Mouse (Mus musculus) CH12.LX (cell line): ENCODE measurements around the gene Brat1. TPM values are rescaled to one million over a fixed set of nuclear protein-coding genes. Genes with fewer than 3 reads are reported as not detected.

Experiments used
- DNase-seq: peaks from one replicate; pipeline ENCODE4 v3.0.0-alpha.2; 2013; ENCODE audit errors: extremely low read depth
- H3K27ac ChIP-seq: 2 replicates; pipeline ENCODE4 v1.5.1; 2012; ENCODE audit warnings: low read depth, mild to moderate bottlenecking, control low read depth, moderate library complexity; ENCODE audit not compliant: insufficient read depth
- H3K27me3 ChIP-seq: replicated peaks from 2 replicates; pipeline ENCODE3; 2012; ENCODE audit warnings: inconsistent platforms
- H3K36me3 ChIP-seq, 2 experiments: replicated peaks in 1 of 2; 2 replicates each; pipeline versions ENCODE3 to v1.6.1; 2012; ENCODE audit warnings: inconsistent platforms in 1 of 2, low read length in 1 of 2, mild to moderate bottlenecking in 1 of 2, mixed read lengths in 1 of 2, moderate library complexity in 1 of 2; ENCODE audit not compliant: control insufficient read depth in 1 of 2, insufficient read depth in 1 of 2
- H3K4me1 ChIP-seq, 2 experiments: 2 replicates each; pipeline ENCODE4 v1.6.1; 2012; ENCODE audit warnings: inconsistent platforms in 1 of 2, moderate library complexity in 1 of 2; ENCODE audit not compliant: insufficient read depth in 2 of 2, control insufficient read depth in 1 of 2
- H3K4me2 ChIP-seq: 2 replicates; pipeline ENCODE4 v1.6.1; 2012; ENCODE audit warnings: low read depth, mild to moderate bottlenecking, control low read depth; ENCODE audit not compliant: poor library complexity, insufficient read depth, severe bottlenecking
- H3K4me3 ChIP-seq, 3 experiments: fragments of 150-350 bp in 1 of 3; sonication (generic) in 1 of 3; replicated peaks in 1 of 3; 2 replicates each; pipeline versions ENCODE3 to v1.5.1; 2011 to 2012; ENCODE audit warnings: low read depth in 2 of 3, low read length in 2 of 3, mild to moderate bottlenecking in 2 of 3, moderate library complexity in 2 of 3, control low read depth in 1 of 3, improper control_type of control experiment in 1 of 3, inconsistent platforms in 1 of 3, mixed read lengths in 1 of 3; ENCODE audit not compliant: poor library complexity in 1 of 3
- H3K79me2 ChIP-seq: replicated peaks from 2 replicates; pipeline ENCODE4 v1.6.1; 2012; ENCODE audit warnings: mild to moderate bottlenecking, moderate library complexity; ENCODE audit not compliant: control insufficient read depth, poor library complexity, insufficient read depth, severe bottlenecking; ENCODE audit errors: extremely low read depth
- H3K9ac ChIP-seq: 2 replicates; pipeline ENCODE4 v1.6.1; 2012; ENCODE audit warnings: low read depth, mild to moderate bottlenecking, control low read depth, moderate library complexity; ENCODE audit not compliant: insufficient read depth
- H3K9me3 ChIP-seq: replicated peaks from 2 replicates; pipeline ENCODE3; 2012; ENCODE audit warnings: low read length, inconsistent platforms, mixed read lengths
- CHD1 ChIP-seq: IDR thresholded peaks from 2 replicates; pipeline ENCODE4 v1.6.1; 2012; ENCODE audit warnings: low read depth, low read length, improper control_type of control experiment, inconsistent platforms
- CHD2 ChIP-seq: IDR thresholded peaks from 2 replicates; pipeline ENCODE4 v1.6.1; 2011; ENCODE audit warnings: low read length, improper control_type of control experiment
- CTCF ChIP-seq, 2 experiments: IDR thresholded peaks in 1 of 2; conservative IDR thresholded peaks in 1 of 2; 2 replicates each; pipeline ENCODE4 v1.5.1; 2011 to 2012; ENCODE audit warnings: low read depth in 2 of 2, low read length in 2 of 2, improper control_type of control experiment in 1 of 2, inconsistent platforms in 1 of 2, mild to moderate bottlenecking in 1 of 2, moderate library complexity in 1 of 2
- ELF1 ChIP-seq: IDR thresholded peaks from 2 replicates; pipeline ENCODE4 v1.6.1; 2014; ENCODE audit warnings: low read depth, mild to moderate bottlenecking, inconsistent platforms, low read length, improper control_type of control experiment
- EP300 ChIP-seq: IDR thresholded peaks from 2 replicates; pipeline ENCODE4 v1.6.1; 2011; ENCODE audit warnings: low read length, improper control_type of control experiment
- GABPA ChIP-seq: IDR thresholded peaks from 2 replicates; pipeline ENCODE4 v1.6.1; 2012; ENCODE audit warnings: low read depth, low read length, improper control_type of control experiment, inconsistent platforms; ENCODE audit not compliant: insufficient replicate concordance
- IRF4 ChIP-seq: IDR thresholded peaks from 2 replicates; pipeline ENCODE4 v1.6.1; 2014; ENCODE audit warnings: low read depth, mild to moderate bottlenecking, inconsistent platforms, low read length, improper control_type of control experiment
- MEF2A ChIP-seq: IDR thresholded peaks from 2 replicates; pipeline ENCODE4 v1.6.1; 2014; ENCODE audit warnings: low read depth, mild to moderate bottlenecking, inconsistent platforms, low read length, improper control_type of control experiment, borderline replicate concordance
- MXI1 ChIP-seq: IDR thresholded peaks from 2 replicates; pipeline ENCODE4 v1.6.1; 2011; ENCODE audit warnings: mild to moderate bottlenecking, low read depth, low read length, improper control_type of control experiment
- POLR2AphosphoS2 ChIP-seq: IDR thresholded peaks from 2 replicates; pipeline ENCODE4 v1.6.1; 2011; ENCODE audit warnings: low read depth, low read length, improper control_type of control experiment
- SIN3A ChIP-seq: IDR thresholded peaks from 2 replicates; pipeline ENCODE4 v1.6.1; 2012; ENCODE audit warnings: low read length, improper control_type of control experiment, inconsistent platforms
- SMC3 ChIP-seq: IDR thresholded peaks from 2 replicates; pipeline ENCODE4 v1.6.1; 2011; ENCODE audit warnings: low read depth, low read length, improper control_type of control experiment
- TCF12 ChIP-seq: IDR thresholded peaks from 2 replicates; pipeline ENCODE4 v1.6.1; 2014; ENCODE audit warnings: low read depth, mild to moderate bottlenecking, inconsistent platforms, low read length, improper control_type of control experiment
- ZMIZ1 ChIP-seq: IDR thresholded peaks from 2 replicates; pipeline ENCODE4 v1.6.1; 2012; ENCODE audit warnings: low read depth, mild to moderate bottlenecking, inconsistent platforms, low read length, improper control_type of control experiment
- ZNF384 ChIP-seq: IDR thresholded peaks from 2 replicates; pipeline ENCODE4 v1.6.1; 2012; ENCODE audit warnings: low read depth, low read length, improper control_type of control experiment, inconsistent platforms
- dilution Hi-C: fragments of 300-500 bp; cut with MboI; formaldehyde crosslinking; loops from 2 replicates; pipeline ENCODE4 v1.14.3; 2020; ENCODE audit warnings: low sequenced_read_pairs; ENCODE audit not compliant: extremely low pct_unique_long_range_greater_than_20kb, extremely low pct_ligation_motif_present
- in situ Hi-C: fragments of 300-500 bp; cut with MboI; formaldehyde crosslinking; loops from 3 replicates; pipeline ENCODE4 v1.14.3; 2019; ENCODE audit warnings: low sequenced_read_pairs, low pct_ligation_motif_present, low pct_unique_long_range_greater_than_20kb, mixed read lengths
- polyA plus RNA-seq: library from polyadenylated mRNA; unstranded; fragments of >175 nt; gene quantifications from 2 replicates; pipeline ENCODE4 v1.2.1, GENCODE M21; 2012; ENCODE audit warnings: low read depth; ENCODE audit not compliant: insufficient read length
- total RNA-seq, 2 experiments: library from RNA; depleted of rRNA; stranded (reverse); fragments of 300-350 nt in 1 of 2; fragments of >200 nt in 1 of 2; gene quantifications; 2 replicates each; pipeline ENCODE4 v1.2.3; 2012 to 2014

Brat1 gene
- total and polyA plus RNA-seq, 3 experiments: 9.8 to 15.0 (median 10.9) TPM

DNA sequence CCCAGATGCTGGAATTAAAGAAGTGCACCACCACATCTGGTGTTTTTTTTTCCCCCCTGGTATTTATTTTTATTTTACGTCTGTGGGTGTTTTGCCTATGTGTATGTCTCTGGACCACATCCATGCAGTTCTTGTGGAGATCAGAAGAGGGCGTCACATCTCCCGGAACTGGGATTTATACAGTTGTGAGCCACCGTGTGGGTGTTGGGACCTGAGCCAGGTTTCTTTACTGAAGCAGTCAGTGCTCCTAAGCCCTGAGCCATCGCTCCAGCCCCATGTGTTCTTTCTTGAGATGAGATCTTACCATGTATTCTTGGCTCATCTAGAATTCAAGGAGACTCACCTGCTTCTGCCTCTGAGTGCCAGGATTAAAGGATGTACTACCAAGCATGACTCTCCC is 6.2 kb downstream of the Brat1 start:
- no peaks in the 10 kb centered on the region for H3K79me2 ChIP-seq
- no peak for DNase-seq
- in situ Hi-C loops (no loop called here), dilution Hi-C loops (no loop called here)
- H3K27me3 ChIP-seq: no peaks in the 10 kb centered on the region
- H3K9ac ChIP-seq: no peak overlapping the region
- H3K9me3 ChIP-seq: no peaks in the 10 kb centered on the region
- TF ChIP-seq CHD1 (no peak), POLR2AphosphoS2 (no peak), SMC3 (no peak)
- no peak overlapping the region for H3K4me3 ChIP-seq
- no peak overlapping the region for H3K27ac ChIP-seq
- H3K4me2 ChIP-seq: no peak overlapping the region
- peaks cover 54 to 91% of the 10 kb centered on the region in 2 experiments for H3K36me3 ChIP-seq
- peaks cover under 1 to 21% of the 10 kb centered on the region in 2 experiments; a peak in 2 of 4 replicates for H3K4me1 ChIP-seq

- dilution Hi-C loops (no loop called here), in situ Hi-C loops (no loop called here)
- H3K27me3 ChIP-seq: no peaks in the 10 kb centered on the region
- no peak overlapping the region for H3K9ac ChIP-seq
- H3K27ac ChIP-seq: no peak overlapping the region
- DNase-seq: no peak
- no peaks in the 10 kb centered on the region for H3K4me1 ChIP-seq
- peaks cover 34 to 46% of the 10 kb centered on the region in 2 experiments for H3K36me3 ChIP-seq
- TF ChIP-seq SIN3A (no peak), CHD1 (no peak), TCF12 (no peak), EP300 (no peak), SMC3 (no peak), MXI1 (no peak), IRF4 (no peak)
- H3K9me3 ChIP-seq: no peaks in the 10 kb centered on the region
- H3K4me3 ChIP-seq: no peak overlapping the region
- H3K79me2 ChIP-seq: no peaks in the 10 kb centered on the region
- no peak overlapping the region for H3K4me2 ChIP-seq
These were observed 16.0 kb downstream of the Brat1 start for GRCm38 (mm10) chr5:140720773-140721172.

DNA sequence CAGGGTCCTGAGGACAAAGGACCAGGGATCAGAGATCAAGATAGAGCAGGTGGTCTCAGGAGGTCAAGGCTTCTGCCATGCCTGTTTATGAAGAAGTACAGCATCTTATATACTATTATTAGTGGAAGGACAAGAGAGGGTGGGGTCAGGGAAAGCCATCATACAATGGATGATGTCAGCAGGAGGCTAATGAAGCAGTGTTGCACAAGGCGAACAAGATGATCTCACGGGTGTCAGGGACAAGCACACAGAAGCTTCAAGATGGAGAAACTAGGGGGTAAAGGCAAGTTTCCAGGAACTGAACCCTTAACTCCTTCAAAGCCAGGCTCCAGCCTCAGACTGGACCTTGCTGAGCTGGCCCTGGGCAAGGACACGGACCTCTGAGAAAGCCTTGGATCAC is 17.3 kb downstream of the Brat1 start:
- TF ChIP-seq SIN3A (no peak), MEF2A (no peak), GABPA (no peak), ZMIZ1 (no peak), ELF1 (no peak), TCF12 (no peak), CHD2 (no peak), CTCF (conservative IDR thresholded peaks at IDR 0.05 in 1 of 2, IDR thresholded peaks at IDR 0.05 in 1 of 2; ENCODE audit: low read depth in 2 of 2, low read length in 2 of 2) (no peak), ZNF384 (no peak)
- Histone ChIP-seq H3K9ac (no peak overlapping the region), H3K4me3 (no peak overlapping the region), H3K4me2 (no peak overlapping the region), H3K27ac (no peak overlapping the region), H3K36me3 (peaks cover 21 to 32% of the 10 kb centered on the region in 2 experiments), H3K79me2 (no peaks in the 10 kb centered on the region), H3K27me3 (peaks cover 1% of the 10 kb centered on the region), H3K4me1 (no peaks in the 10 kb centered on the region), H3K9me3 (no peaks in the 10 kb centered on the region)
- dilution Hi-C loops (no loop called here), in situ Hi-C loops (no loop called here)
- no peak for DNase-seq
